Mouse (Mus musculus) spleen, adult 2 months (tissue): ENCODE measurements around the gene Olfr78. TPM values are rescaled to one million over a fixed set of nuclear protein-coding genes. Genes with fewer than 3 reads are reported as not detected.
A peak's percentile ranks its signal among the peaks of the same experiment; 100 is the strongest.

Experiments
- DNase-seq, 2 experiments: peaks; one replicate each; pipeline versions ENCODE4 v3.0.0 to v3.0.0-alpha.2; 2012 to 2021; ENCODE audit warnings: low spot score in 2 of 2, low read depth in 1 of 2
- H3K27ac ChIP-seq: fragments of 200-500 bp; 2 replicates; pipeline ENCODE4 v1.5.1; 2012; ENCODE audit warnings: low read length, inconsistent platforms; ENCODE audit not compliant: insufficient read depth
- H3K27me3 ChIP-seq: fragments of 200-500 bp; 2 replicates; pipeline ENCODE4 v1.6.1; 2012; ENCODE audit warnings: mild to moderate bottlenecking, moderate library complexity, low read length, inconsistent platforms; ENCODE audit not compliant: control insufficient read depth, insufficient read depth
- H3K36me3 ChIP-seq: fragments of 200-500 bp; 2 replicates; pipeline ENCODE4 v1.6.1; 2012; ENCODE audit warnings: mild to moderate bottlenecking, low read length, inconsistent platforms; ENCODE audit not compliant: control insufficient read depth, insufficient read depth
- H3K4me1 ChIP-seq: fragments of 200-500 bp; 2 replicates; pipeline ENCODE4 v1.6.1; 2011; ENCODE audit warnings: inconsistent platforms; ENCODE audit not compliant: control insufficient read depth, insufficient read depth, insufficient read length
- H3K4me3 ChIP-seq: fragments of 200-500 bp; 2 replicates; pipeline ENCODE4 v1.5.1; 2011; ENCODE audit warnings: mild to moderate bottlenecking, inconsistent platforms; ENCODE audit not compliant: insufficient read depth, insufficient read length; ENCODE audit errors: extremely low read depth
- CTCF ChIP-seq: fragments of 200-500 bp; IDR thresholded peaks from 2 replicates; pipeline ENCODE4 v1.5.1; 2011; ENCODE audit warnings: mild to moderate bottlenecking, inconsistent platforms; ENCODE audit not compliant: insufficient read depth, insufficient read length, insufficient replicate concordance; ENCODE audit errors: extremely low read depth
- POLR2A ChIP-seq: fragments of 200-500 bp; IDR thresholded peaks from 2 replicates; pipeline ENCODE4 v1.6.1; 2011; ENCODE audit warnings: low read depth, low read length, inconsistent platforms
- WGBS: fragments of 180-500 bp; shearing (Covaris S2); methylation state at CpG from one replicate; pipeline ENCODE4 v1.1.7; 2018; 5-methylcytosine and 5-hydroxymethylcytosine counted together
- polyA plus RNA-seq: library from polyadenylated mRNA; depleted of rRNA; stranded (reverse); fragments of >200 nt; gene quantifications from 2 replicates; pipeline ENCODE4 v1.2.3, GENCODE M21; 2012; rRNA removed

The Olfr78 gene
- polyA plus RNA-seq, 1 experiment = 0.26 TPM

DNA sequence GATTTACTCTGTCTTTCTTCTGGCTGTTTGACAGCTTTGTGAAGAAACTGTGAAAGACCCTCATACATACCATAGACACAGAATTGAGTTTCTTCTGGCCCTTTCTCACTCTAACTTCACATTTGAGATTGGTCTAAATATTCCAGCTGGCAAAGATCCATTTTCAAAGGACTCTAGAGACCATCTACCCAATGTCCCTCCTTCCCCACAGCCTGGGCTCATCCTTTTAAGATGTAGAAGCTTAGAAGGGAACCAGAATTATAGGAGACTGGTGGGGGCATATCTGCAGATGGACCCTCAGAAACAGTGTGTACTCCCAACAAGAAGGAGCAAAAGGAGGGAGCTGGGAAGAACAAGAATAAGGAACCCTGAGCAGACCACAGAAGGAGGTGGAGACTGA is 57.4 kb downstream of the Olfr78 start, which contains the start of gene Olfr558:
Gene Olfr558 (plus strand): TSS at position 301 of the 400 bp plus-strand sequence.
- no peak within 1 kb of the TSS for H3K4me3 ChIP-seq
- no peaks in the 10 kb centered on the region for H3K4me1 ChIP-seq
- H3K27me3 ChIP-seq = no peaks in the 10 kb centered on the region
- H3K27ac ChIP-seq = no peak within 1 kb of the TSS
- TF ChIP-seq CTCF = no peak
- TF ChIP-seq POLR2A = no peak
- DNase-seq = no peak
- no peaks in the 10 kb centered on the region for H3K36me3 ChIP-seq

DNA sequence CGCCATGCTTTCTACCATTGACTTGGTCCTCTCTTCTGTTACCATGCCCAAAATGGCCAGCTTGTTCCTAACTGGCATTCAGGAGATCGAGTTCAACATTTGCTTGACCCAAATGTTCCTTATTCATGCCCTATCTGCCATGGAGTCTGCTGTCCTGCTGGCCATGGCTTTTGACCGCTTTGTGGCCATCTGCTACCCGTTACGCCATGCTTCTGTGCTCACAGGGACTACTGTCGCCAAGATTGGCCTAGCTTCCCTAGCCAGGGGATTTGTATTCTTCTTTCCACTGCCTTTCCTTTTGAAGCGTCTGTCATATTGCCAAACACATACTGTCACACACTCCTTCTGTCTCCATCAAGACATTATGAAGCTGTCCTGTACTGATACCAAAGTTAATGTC is 60.8 kb downstream of the Olfr78 start:
- no peak for DNase-seq
- Histone ChIP-seq H3K36me3 (no peaks in the 10 kb centered on the region), H3K4me1 (no peaks in the 10 kb centered on the region), H3K4me3 (no peak overlapping the region), H3K27ac (no peak overlapping the region), H3K27me3 (no peaks in the 10 kb centered on the region)
- TF ChIP-seq POLR2A (no peak), CTCF (no peak)
- 89% methylated on average over 7 of the region's 7 CpGs for WGBS

DNA sequence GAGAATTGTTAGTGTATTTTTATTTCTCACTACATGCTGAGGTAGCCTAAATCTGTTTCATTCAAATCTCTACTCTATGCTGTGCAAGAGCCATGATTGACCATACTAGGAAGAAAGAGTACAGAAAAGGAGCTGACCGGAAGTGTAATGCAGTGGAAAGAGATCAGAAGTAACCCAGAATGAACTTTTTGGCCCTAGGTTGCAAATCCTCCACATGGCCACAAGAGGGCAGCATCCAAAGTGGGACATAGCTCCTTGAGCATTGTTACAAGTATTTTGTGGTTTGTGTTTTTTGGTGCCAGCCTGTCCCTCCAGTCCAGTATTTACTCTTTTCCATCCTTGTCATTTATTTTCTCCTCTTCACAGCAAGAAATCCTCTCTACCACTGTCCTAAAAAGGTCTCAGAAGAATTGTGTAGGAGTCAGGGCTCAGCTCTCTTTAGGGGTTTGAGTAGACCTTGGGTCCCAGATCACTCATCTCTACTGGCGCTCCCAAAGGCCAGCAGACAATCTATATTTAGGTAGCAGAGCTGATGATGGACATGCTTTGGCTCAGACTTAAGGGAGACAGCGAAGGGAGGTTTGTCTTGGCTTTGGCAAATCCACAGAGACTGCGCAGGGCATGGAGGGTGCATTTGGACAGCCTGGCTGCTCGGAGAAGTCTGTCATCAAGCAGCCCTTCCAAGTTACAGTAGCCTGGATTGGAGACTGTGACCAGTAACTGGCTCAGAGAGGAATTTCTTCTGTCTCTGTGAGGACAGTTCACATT is 63.7 kb downstream of the Olfr78 start, which contains the start of gene Olfr557:
Gene Olfr557 (plus strand): TSS at position 553 of the 768 bp plus-strand sequence.
- Histone ChIP-seq H3K36me3 (no peaks in the 10 kb centered on the region), H3K27ac (no peak within 1 kb of the TSS), H3K4me1 (no peaks in the 10 kb centered on the region), H3K4me3 (no peak within 1 kb of the TSS), H3K27me3 (no peaks in the 10 kb centered on the region)
- DNase-seq = peak; percentile 8 to 22
- no peak for TF ChIP-seq POLR2A
- TF ChIP-seq CTCF = peak; percentile 77; the same call in 1 of the 2 replicates
- WGBS = 77% methylated on average over 5 of the region's 5 CpGs

Other genes starting within 250 kb of the Olfr78 start
- gene Olfr547, start 224.7 kb downstream of the Olfr78 start, polyA plus RNA-seq = not detected in 2 replicates
- not detected in 2 replicates for gene Olfr548-ps1, start 218.6 kb downstream of the Olfr78 start, polyA plus RNA-seq
- not detected in 2 replicates for gene Olfr549, start 209.6 kb downstream of the Olfr78 start, polyA plus RNA-seq
- 6.3 and 8.1 TPM in 2 replicates for gene Trim21, start 194.0 kb downstream of the Olfr78 start, polyA plus RNA-seq
- not detected in 2 replicates for gene Olfr550, start 188.0 kb downstream of the Olfr78 start, polyA plus RNA-seq
- gene Olfr551, start 167.6 kb downstream of the Olfr78 start, polyA plus RNA-seq = not detected in 2 replicates
- gene Olfr552, start 161.7 kb downstream of the Olfr78 start, polyA plus RNA-seq = 0.06 and 0.12 TPM in 2 replicates
- gene Olfr553, start 141.3 kb downstream of the Olfr78 start, polyA plus RNA-seq = not detected in 2 replicates
- gene Olfr554, start 121.0 kb downstream of the Olfr78 start, polyA plus RNA-seq = not detected in 2 replicates
- gene Olfr555, start 100.6 kb downstream of the Olfr78 start, polyA plus RNA-seq = not detected in 2 replicates
- not detected in 2 replicates for gene Olfr556, start 94.6 kb downstream of the Olfr78 start, polyA plus RNA-seq
- gene Trim68, start 72.1 kb downstream of the Olfr78 start, polyA plus RNA-seq = 10.6 and 12.4 TPM in 2 replicates
- gene Olfr557, start 63.6 kb downstream of the Olfr78 start, polyA plus RNA-seq = not detected in 2 replicates
- 0.07 and 0.19 TPM in 2 replicates for gene Olfr558, start 57.3 kb downstream of the Olfr78 start, polyA plus RNA-seq
- not detected in 2 replicates for gene Olfr33, start 40.4 kb downstream of the Olfr78 start, polyA plus RNA-seq
- gene Olfr559, start 32.0 kb downstream of the Olfr78 start, polyA plus RNA-seq = not detected in 2 replicates
- gene Olfr560, start 105 bp downstream of the Olfr78 start, polyA plus RNA-seq = not detected in 2 replicates
- not detected in 2 replicates for gene Olfr561, start 11.8 kb upstream of the Olfr78 start, polyA plus RNA-seq
- not detected in 2 replicates for gene Olfr564, start 44.0 kb upstream of the Olfr78 start, polyA plus RNA-seq
- gene Olfr566, start 99.3 kb upstream of the Olfr78 start, polyA plus RNA-seq = not detected in 2 replicates
- gene Olfr568, start 117.7 kb upstream of the Olfr78 start, polyA plus RNA-seq = not detected in 2 replicates
- not detected in 2 replicates for gene Olfr569, start 131.4 kb upstream of the Olfr78 start, polyA plus RNA-seq
- not detected in 2 replicates for gene Olfr570, start 135.1 kb upstream of the Olfr78 start, polyA plus RNA-seq
- gene Olfr571, start 158.1 kb upstream of the Olfr78 start, polyA plus RNA-seq = not detected in 2 replicates
- not detected in 2 replicates for gene Olfr572, start 164.9 kb upstream of the Olfr78 start, polyA plus RNA-seq
- not detected in 2 replicates for gene Olfr573-ps1, start 183.1 kb upstream of the Olfr78 start, polyA plus RNA-seq
- not detected in 2 replicates for gene Olfr574, start 189.0 kb upstream of the Olfr78 start, polyA plus RNA-seq
- gene Olfr575, start 199.3 kb upstream of the Olfr78 start, polyA plus RNA-seq = not detected in 2 replicates
- not detected in 2 replicates for gene Olfr576, start 203.2 kb upstream of the Olfr78 start, polyA plus RNA-seq
- not detected in 2 replicates for gene Olfr577, start 216.5 kb upstream of the Olfr78 start, polyA plus RNA-seq
- not detected in 2 replicates for gene Olfr578, start 229.9 kb upstream of the Olfr78 start, polyA plus RNA-seq